Mouse (Mus musculus) gastrocnemius, adult 8-10 months (tissue): ENCODE results near the gene Gfra1. TPM values are rescaled to one million over a fixed set of nuclear protein-coding genes. Genes with fewer than 3 reads are reported as not detected.

Source experiments
- DNase-seq, 2 experiments: peaks; one replicate each; pipeline ENCODE4 v3.0.0; 2022; ENCODE audit warnings: low spot score in 2 of 2
- total RNA-seq, 4 experiments: library from RNA; stranded (reverse); gene quantifications; 2 replicates each; pipeline ENCODE4 v1.2.4; 2022

The Gfra1 gene
- total RNA-seq: 1 to 10 TPM; 2.2 to 3.9 (median 3.1) TPM

GRCm38 (mm10) chr19:58455496-58456061 is at the start of gene Gfra1:
Gene Gfra1, minus strand, starts transcription at chr19:58455909.
- DNase-seq: peak in 1 of 2 experiments; percentile 24

- no peak for DNase-seq
Observed at GRCm38 (mm10) chr19:58500049-58500448, 44.3 kb upstream of the Gfra1 start.

- DNase-seq: no peak
Observed at GRCm38 (mm10) chr19:58499420-58499966, 43.8 kb upstream of the Gfra1 start.

GRCm38 (mm10) chr19:58497106-58497505 is 41.4 kb upstream of the Gfra1 start:
- no peak for DNase-seq

GRCm38 (mm10) chr19:58486686-58487085 is 31.0 kb upstream of the Gfra1 start:
- no peak for DNase-seq

- DNase-seq: no peak
Observed at GRCm38 (mm10) chr19:58482373-58482977, 26.8 kb upstream of the Gfra1 start.

GRCm38 (mm10) chr19:58474251-58474650 is 18.5 kb upstream of the Gfra1 start:
- no peak for DNase-seq

GRCm38 (mm10) chr19:58469421-58469820 is 13.7 kb upstream of the Gfra1 start:
- DNase-seq: peak; percentile 56 to 66

- DNase-seq: no peak
Observed at GRCm38 (mm10) chr19:58468331-58468730, 12.6 kb upstream of the Gfra1 start.

- no peak for DNase-seq
Observed at GRCm38 (mm10) chr19:58463755-58464154, 8.0 kb upstream of the Gfra1 start.

- DNase-seq: no peak
Observed at GRCm38 (mm10) chr19:58460361-58461022, 4.8 kb upstream of the Gfra1 start.

GRCm38 (mm10) chr19:58456491-58457061 is 867 bp upstream of the Gfra1 start:
- no peak for DNase-seq

- DNase-seq: no peak
Observed at GRCm38 (mm10) chr19:58455061-58455495, 631 bp downstream of the Gfra1 start.

GRCm38 (mm10) chr19:58454261-58455060 is 1.2 kb downstream of the Gfra1 start:
- peak; percentile 8 to 15 for DNase-seq

GRCm38 (mm10) chr19:58453581-58453980 is 2.1 kb downstream of the Gfra1 start:
- peak in 1 of 2 experiments; percentile 24 for DNase-seq

- peak; percentile 27 to 50 for DNase-seq
Observed at GRCm38 (mm10) chr19:58452941-58453551, 2.7 kb downstream of the Gfra1 start.

GRCm38 (mm10) chr19:58452178-58452819 is 3.4 kb downstream of the Gfra1 start:
- DNase-seq: no peak

GRCm38 (mm10) chr19:58451323-58451722 is 4.4 kb downstream of the Gfra1 start:
- no peak for DNase-seq

- no peak for DNase-seq
Observed at GRCm38 (mm10) chr19:58450716-58451115, 5.0 kb downstream of the Gfra1 start.
